Mouse (Mus musculus) midbrain, embryonic 13.5 days (tissue): ENCODE results near the gene Gas2. TPM values are rescaled to one million over a fixed set of nuclear protein-coding genes. Genes with fewer than 3 reads are reported as not detected.

Source experiments
- ATAC-seq: fragments of 200-750 bp; cut with Nextera tagmentation; 2 replicates; pipeline ENCODE4 v1.8.0; 2017; ENCODE audit warnings: mild to moderate bottlenecking, moderate TSS enrichment, moderate library complexity
- H3K27ac ChIP-seq: fragments of 300-500 bp; sonication (generic); 2 replicates; pipeline ENCODE4 v1.5.1; 2015; ENCODE audit warnings: inconsistent platforms, mild to moderate bottlenecking, moderate library complexity
- H3K27me3 ChIP-seq: fragments of 300-500 bp; sonication (generic); 2 replicates; pipeline ENCODE4 v1.6.1; 2015; ENCODE audit warnings: mild to moderate bottlenecking, inconsistent platforms
- H3K36me3 ChIP-seq: fragments of 300-500 bp; sonication (generic); 2 replicates; pipeline ENCODE4 v1.6.1; 2015; ENCODE audit warnings: mild to moderate bottlenecking, inconsistent platforms
- H3K4me1 ChIP-seq: fragments of 300-500 bp; sonication (generic); replicated peaks from 2 replicates; pipeline ENCODE4 v1.6.1; 2015; ENCODE audit warnings: inconsistent platforms
- H3K4me2 ChIP-seq: fragments of 300-500 bp; sonication (generic); replicated peaks from 2 replicates; pipeline ENCODE4 v1.6.1; 2015; ENCODE audit warnings: moderate library complexity, mild to moderate bottlenecking, inconsistent platforms
- H3K4me3 ChIP-seq: fragments of 300-500 bp; sonication (generic); replicated peaks from 2 replicates; pipeline ENCODE4 v1.5.1; 2015; ENCODE audit warnings: mild to moderate bottlenecking, inconsistent platforms
- H3K9ac ChIP-seq: fragments of 300-500 bp; sonication (generic); replicated peaks from 2 replicates; pipeline ENCODE4 v1.6.1; 2015; ENCODE audit warnings: mild to moderate bottlenecking, inconsistent platforms
- H3K9me3 ChIP-seq: fragments of 300-500 bp; sonication (generic); 2 replicates; pipeline ENCODE4 v1.6.1; 2016; ENCODE audit warnings: mild to moderate bottlenecking, inconsistent platforms
- WGBS: fragments of 180-500 bp; shearing (Covaris S2); methylation state at CpG from one replicate; pipeline ENCODE4 v1.1.7; 2015; 5-methylcytosine and 5-hydroxymethylcytosine counted together
- polyA plus RNA-seq: library from polyadenylated mRNA; unstranded; fragments of >200 nt; fragmentation: Nextera tagmentation; extraction: Ambion mirVana; gene quantifications from 2 replicates; pipeline ENCODE4 v1.2.1, GENCODE M21; 2015

The Gas2 gene
- polyA plus RNA-seq, 1 experiment from 2014 or later: 16.3 TPM

GRCm38 (mm10) chr7:51975181-51975580, 113.4 kb downstream of the Gas2 start:
- Histone ChIP-seq H3K9me3 (no peaks in the 10 kb centered on the region), H3K4me3 (no peak overlapping the region), H3K9ac (no peak overlapping the region), H3K4me2 (no peak overlapping the region), H3K36me3 (no peaks in the 10 kb centered on the region), H3K4me1 (peaks cover 16% of the 10 kb centered on the region), H3K27ac (peak overlapping the region; percentile 15; the same call in 1 of the 2 replicates), H3K27me3 (no peaks in the 10 kb centered on the region)
- WGBS: 48% methylated on average over 6 of the region's 6 CpGs
- ATAC-seq: peak; percentile 49; the same call in 1 of the 2 replicates

DNA sequence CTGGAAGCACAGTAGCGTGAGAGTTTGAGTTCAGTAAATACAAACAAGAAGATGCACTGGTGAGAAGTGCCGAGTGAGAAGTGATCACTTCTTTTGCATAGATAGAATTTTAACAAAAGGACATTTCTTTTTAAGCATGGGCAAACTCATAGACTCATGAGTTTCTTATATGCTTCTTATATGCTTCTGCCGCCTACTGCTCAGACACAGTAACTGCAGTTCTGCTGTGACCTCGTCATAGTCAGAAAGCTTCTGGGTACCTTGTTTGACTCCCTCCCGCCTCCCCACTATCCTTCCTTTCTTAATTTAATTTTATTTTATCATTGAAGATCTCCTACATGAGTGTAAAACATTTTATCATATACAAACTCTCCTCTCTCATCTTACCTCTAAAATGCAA, 117.5 kb downstream of the Gas2 start:
- Histone ChIP-seq H3K27ac (no peak overlapping the region), H3K4me1 (peaks cover 9% of the 10 kb centered on the region), H3K4me2 (no peak overlapping the region), H3K36me3 (no peaks in the 10 kb centered on the region), H3K27me3 (no peaks in the 10 kb centered on the region), H3K4me3 (no peak overlapping the region), H3K9ac (no peak overlapping the region), H3K9me3 (no peaks in the 10 kb centered on the region)
- no peak for ATAC-seq
- WGBS: 50% methylated on average over 5 of the region's 5 CpGs

DNA sequence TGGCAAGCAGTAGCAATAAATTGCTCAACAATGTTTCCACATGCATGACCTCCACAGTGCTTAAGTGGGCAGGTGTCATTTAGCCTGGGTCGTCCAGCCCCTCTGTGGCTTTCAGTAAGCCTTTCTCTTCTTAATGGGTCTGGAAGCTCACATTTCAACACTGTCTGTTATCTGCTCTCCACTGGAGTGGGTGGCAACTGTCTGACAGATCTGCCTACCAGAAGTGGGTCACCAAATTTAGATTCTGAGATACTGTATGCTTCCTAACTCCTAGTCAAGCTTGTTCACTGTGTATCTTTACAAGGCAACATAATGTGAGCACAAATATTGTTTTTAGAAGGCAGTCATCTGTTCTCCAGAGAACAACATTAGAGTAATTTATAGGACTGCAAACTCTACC, 120.5 kb downstream of the Gas2 start:
- Histone ChIP-seq H3K9me3 (no peaks in the 10 kb centered on the region), H3K36me3 (no peaks in the 10 kb centered on the region), H3K4me1 (no peaks in the 10 kb centered on the region), H3K9ac (no peak overlapping the region), H3K4me2 (no peak overlapping the region), H3K27ac (no peak overlapping the region), H3K4me3 (no peak overlapping the region), H3K27me3 (no peaks in the 10 kb centered on the region)
- 24% methylated on average over 1 of the region's 1 CpGs for WGBS
- no peak for ATAC-seq

DNA sequence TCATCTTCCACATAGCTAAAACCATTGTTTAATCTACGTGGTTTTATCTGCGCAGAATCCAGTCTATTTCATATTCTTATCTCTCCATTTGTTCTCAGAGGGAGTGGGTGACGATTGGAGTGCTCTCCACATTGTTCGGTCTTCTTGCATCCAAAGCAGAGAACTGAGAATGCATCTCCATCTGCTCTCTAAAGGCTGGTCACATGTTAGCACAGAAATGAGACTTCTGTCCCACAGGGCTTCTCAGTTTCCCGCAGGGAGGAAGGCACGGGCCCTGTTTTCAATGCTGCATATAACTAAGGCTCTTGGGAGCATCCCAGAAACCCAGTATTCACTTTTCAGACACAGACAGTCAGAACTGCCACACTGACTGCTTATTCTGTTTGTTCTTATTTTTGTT, 123.9 kb downstream of the Gas2 start:
- no peak overlapping the region for H3K9ac ChIP-seq
- H3K27me3 ChIP-seq: no peaks in the 10 kb centered on the region
- H3K36me3 ChIP-seq: no peaks in the 10 kb centered on the region
- no peak for ATAC-seq
- H3K4me2 ChIP-seq: no peak overlapping the region
- H3K9me3 ChIP-seq: no peaks in the 10 kb centered on the region
- 77% methylated on average over 6 of the region's 6 CpGs for WGBS
- H3K27ac ChIP-seq: no peak overlapping the region
- no peak overlapping the region for H3K4me3 ChIP-seq
- no peaks in the 10 kb centered on the region for H3K4me1 ChIP-seq

DNA sequence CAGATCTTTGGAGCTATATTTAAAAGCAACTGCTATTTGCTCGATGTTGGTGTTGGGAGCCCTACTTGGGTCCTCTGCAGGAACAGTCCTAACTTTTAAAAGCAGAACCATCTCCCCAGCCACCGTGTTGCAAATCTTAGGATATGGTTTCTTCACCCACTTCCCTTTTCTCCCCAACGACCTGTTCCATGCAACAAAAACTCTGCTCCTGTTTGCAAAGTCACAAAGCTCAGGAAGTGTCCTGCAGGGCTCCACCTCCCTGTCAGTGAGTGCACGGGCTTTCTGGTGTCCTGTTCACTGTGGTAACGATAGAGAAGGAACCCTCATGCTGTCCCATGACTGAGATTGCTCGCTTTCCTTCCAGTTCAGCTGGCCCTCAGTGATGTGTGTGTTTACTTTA, 125.1 kb downstream of the Gas2 start:
- Histone ChIP-seq H3K27ac (no peak overlapping the region), H3K4me2 (no peak overlapping the region), H3K9ac (no peak overlapping the region), H3K9me3 (no peaks in the 10 kb centered on the region), H3K4me3 (no peak overlapping the region), H3K36me3 (no peaks in the 10 kb centered on the region), H3K4me1 (no peaks in the 10 kb centered on the region), H3K27me3 (no peaks in the 10 kb centered on the region)
- no peak for ATAC-seq
- 71% methylated on average over 6 of the region's 6 CpGs for WGBS

GRCm38 (mm10) chr7:51991020-51991419, 129.2 kb downstream of the Gas2 start:
- Histone ChIP-seq H3K4me3 (no peak overlapping the region), H3K9ac (no peak overlapping the region), H3K27ac (no peak overlapping the region), H3K27me3 (no peaks in the 10 kb centered on the region), H3K4me2 (no peak overlapping the region), H3K9me3 (no peaks in the 10 kb centered on the region), H3K36me3 (no peaks in the 10 kb centered on the region), H3K4me1 (no peaks in the 10 kb centered on the region)
- 76% methylated on average over 3 of the region's 3 CpGs for WGBS
- ATAC-seq: no peak

DNA sequence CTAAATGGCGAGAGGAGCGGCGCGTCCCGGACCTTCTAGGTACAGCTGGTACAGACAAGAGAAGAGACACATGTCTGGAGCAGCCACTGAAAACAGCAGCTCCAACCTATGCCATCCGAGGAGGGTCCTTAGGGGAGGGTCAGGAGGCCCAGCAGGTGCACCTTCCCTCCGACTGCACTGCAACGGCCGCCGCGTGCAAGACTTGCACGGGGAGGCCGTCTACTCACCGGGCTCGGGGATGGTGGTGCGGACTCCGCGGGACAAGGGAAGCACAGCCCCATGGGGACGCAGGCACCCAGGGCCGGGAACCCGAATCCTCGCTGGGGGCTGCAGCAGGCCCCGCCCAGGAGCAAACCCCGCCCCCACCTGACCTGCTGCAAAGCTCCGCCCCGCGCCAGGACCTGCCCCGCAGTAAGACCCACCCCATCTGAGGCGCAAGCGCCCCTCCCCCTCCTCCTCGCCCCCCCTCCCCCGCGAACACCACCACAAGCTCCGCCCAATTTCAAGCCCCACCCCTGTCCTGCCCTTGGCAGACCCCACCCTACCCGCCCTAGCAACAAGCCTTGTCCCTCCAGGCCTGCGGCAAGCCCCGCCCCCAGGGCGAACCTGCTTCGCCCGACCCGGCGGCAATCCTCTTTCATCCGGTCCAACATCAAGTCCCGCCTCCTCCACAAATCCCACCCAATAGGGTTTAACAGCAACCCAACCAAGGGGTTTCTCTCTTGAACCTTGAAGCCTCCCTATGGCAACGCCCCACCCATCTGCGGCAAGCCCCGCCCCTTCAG, 143.9 kb downstream of the Gas2 start, which contains the start of gene Svip:
Gene Svip (minus strand): TSS at position 508 of the 785 bp plus-strand sequence.
- Histone ChIP-seq H3K27me3 (peaks cover 4% of the 10 kb centered on the region; the same call in 1 of the 2 replicates), H3K4me3 (peak within 1 kb of the TSS; percentile 75), H3K4me1 (peaks cover 12% of the 10 kb centered on the region), H3K9ac (peak within 1 kb of the TSS; percentile 78), H3K27ac (peak within 1 kb of the TSS; percentile 80), H3K4me2 (peak within 1 kb of the TSS; percentile 61), H3K36me3 (peaks cover 5% of the 10 kb centered on the region; the same call in 1 of the 2 replicates), H3K9me3 (no peaks in the 10 kb centered on the region)
- WGBS: under 1% methylated on average over 38 of the region's 47 CpGs
- peak; percentile 96 for ATAC-seq

- H3K9me3 ChIP-seq: no peaks in the 10 kb centered on the region
- H3K27ac ChIP-seq: no peak overlapping the region
- H3K4me2 ChIP-seq: peak overlapping the region; percentile 61
- peaks cover 4% of the 10 kb centered on the region; the same call in 1 of the 2 replicates for H3K27me3 ChIP-seq
- H3K4me3 ChIP-seq: peak overlapping the region; percentile 75
- peaks cover 5% of the 10 kb centered on the region; the same call in 1 of the 2 replicates for H3K36me3 ChIP-seq
- peak; percentile 88; the same call in 1 of the 2 replicates for ATAC-seq
- H3K4me1 ChIP-seq: peaks cover 12% of the 10 kb centered on the region
- H3K9ac ChIP-seq: peak overlapping the region; percentile 3; the same call in 1 of the 2 replicates
- 3% methylated on average over 9 of the region's 9 CpGs for WGBS
These were observed 144.4 kb downstream of the Gas2 start for GRCm38 (mm10) chr7:52006296-52006630.

GRCm38 (mm10) chr7:52007138-52007537, 145.3 kb downstream of the Gas2 start:
- Histone ChIP-seq H3K4me3 (no peak overlapping the region), H3K9me3 (no peaks in the 10 kb centered on the region), H3K9ac (no peak overlapping the region), H3K27ac (no peak overlapping the region), H3K4me2 (no peak overlapping the region), H3K36me3 (peaks cover 4% of the 10 kb centered on the region; the same call in 1 of the 2 replicates), H3K27me3 (peaks cover 4% of the 10 kb centered on the region; the same call in 1 of the 2 replicates), H3K4me1 (peaks cover 12% of the 10 kb centered on the region)
- no peak for ATAC-seq
- WGBS: 91% methylated on average over 2 of the region's 2 CpGs

DNA sequence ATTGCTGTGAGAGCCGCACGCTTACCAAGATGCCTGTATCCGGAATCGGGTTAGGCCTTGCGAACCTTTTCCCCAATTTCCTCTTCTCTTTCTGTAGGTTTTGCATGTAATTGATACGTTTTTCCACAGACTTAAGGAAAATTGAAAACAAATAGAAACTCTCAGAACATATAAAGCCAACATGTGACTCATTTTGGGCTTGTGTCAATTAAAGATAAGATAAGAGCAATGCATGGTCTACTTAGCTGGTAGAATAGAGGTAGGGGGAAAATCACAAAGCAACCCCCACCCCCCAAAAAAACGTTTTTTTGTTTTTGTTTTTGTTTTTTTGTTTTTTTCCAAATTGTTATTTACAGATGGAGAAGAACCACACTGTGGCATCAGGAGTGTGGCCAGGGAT, 151.6 kb downstream of the Gas2 start:
- no peak for ATAC-seq
- H3K4me2 ChIP-seq: no peak overlapping the region
- no peaks in the 10 kb centered on the region for H3K27me3 ChIP-seq
- H3K4me1 ChIP-seq: no peaks in the 10 kb centered on the region
- no peak overlapping the region for H3K4me3 ChIP-seq
- WGBS: 77% methylated on average over 7 of the region's 7 CpGs
- no peaks in the 10 kb centered on the region for H3K36me3 ChIP-seq
- H3K9ac ChIP-seq: no peak overlapping the region
- H3K9me3 ChIP-seq: no peaks in the 10 kb centered on the region
- H3K27ac ChIP-seq: no peak overlapping the region

GRCm38 (mm10) chr7:52015180-52015579, 153.4 kb downstream of the Gas2 start:
- Histone ChIP-seq H3K9me3 (no peaks in the 10 kb centered on the region), H3K4me2 (no peak overlapping the region), H3K4me1 (no peaks in the 10 kb centered on the region), H3K27me3 (no peaks in the 10 kb centered on the region), H3K4me3 (no peak overlapping the region), H3K27ac (no peak overlapping the region), H3K36me3 (no peaks in the 10 kb centered on the region), H3K9ac (no peak overlapping the region)
- WGBS: 86% methylated on average over 1 of the region's 1 CpGs
- no peak for ATAC-seq

GRCm38 (mm10) chr7:52015628-52016027, 153.8 kb downstream of the Gas2 start, which contains the start of gene 1700015G11Rik:
Gene 1700015G11Rik (minus strand): TSS chr7:52015728.
- ATAC-seq: no peak
- H3K4me2 ChIP-seq: no peak within 1 kb of the TSS
- H3K27ac ChIP-seq: no peak within 1 kb of the TSS
- WGBS: 87% methylated on average over 3 of the region's 3 CpGs
- no peaks in the 10 kb centered on the region for H3K4me1 ChIP-seq
- no peak within 1 kb of the TSS for H3K9ac ChIP-seq
- H3K27me3 ChIP-seq: no peaks in the 10 kb centered on the region
- H3K4me3 ChIP-seq: no peak within 1 kb of the TSS
- no peaks in the 10 kb centered on the region for H3K36me3 ChIP-seq
- no peaks in the 10 kb centered on the region for H3K9me3 ChIP-seq
